Mouse (Mus musculus): ENCODE measurements around the gene Frs2. TPM values are rescaled to one million over a fixed set of nuclear protein-coding genes. Genes with fewer than 3 reads are reported as not detected.

Frs2 gene
- total RNA-seq (2021), result 10 to 100 TPM; 28.0 to 30.0 TPM
- long read RNA-seq, experiment 1, full-length matches to known transcripts, result 2 of 7 reads
- long read RNA-seq, experiment 1, partial matches to known transcripts, result 0 of 7 reads
- long read RNA-seq, experiment 1, other reads (novel, unspliced or antisense), result 5 of 7 reads
- long read RNA-seq, experiment 2, full-length matches to known transcripts, result 8 of 20 reads
- long read RNA-seq, experiment 2, partial matches to known transcripts, result 1 of 20 reads
- long read RNA-seq, experiment 2, other reads (novel, unspliced or antisense), result 11 of 20 reads

GRCm38 (mm10) chr10:117148361-117149003 lies at the start of gene Frs2:
Gene Frs2 (minus strand): TSS chr10:117148534.
- DNase-seq (ENCODE audit: low spot score in 2 of 2), result peak; percentile 88 to 94

GRCm38 (mm10) chr10:117196696-117197095 lies 48.4 kb upstream of the Frs2 start:
- DNase-seq (ENCODE audit: low spot score in 2 of 2), result no peak

DNA sequence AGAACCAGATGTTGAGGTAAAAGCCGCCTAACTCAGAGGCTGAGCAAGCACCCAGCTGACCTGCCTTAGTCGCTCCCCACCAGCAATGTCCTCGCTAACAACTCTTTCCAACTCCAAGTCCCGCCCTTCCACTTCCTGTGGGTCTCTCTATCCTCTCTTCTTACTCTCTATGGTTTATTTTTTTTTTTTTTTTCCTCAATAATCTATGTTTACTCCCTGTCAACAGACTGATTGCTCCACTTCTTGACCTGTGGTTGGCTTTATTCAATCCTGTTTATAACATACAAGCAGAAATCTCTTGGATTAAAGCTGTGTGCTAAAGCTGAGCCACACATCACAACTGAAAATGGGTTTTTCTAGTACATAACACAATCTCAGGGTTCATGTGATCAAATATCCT lies 47.4 kb upstream of the Frs2 start:
- DNase-seq (ENCODE audit: low spot score in 2 of 2), result no peak

GRCm38 (mm10) chr10:117195005-117195404 lies 46.7 kb upstream of the Frs2 start:
- no peak for DNase-seq (ENCODE audit: low spot score in 2 of 2)

DNA sequence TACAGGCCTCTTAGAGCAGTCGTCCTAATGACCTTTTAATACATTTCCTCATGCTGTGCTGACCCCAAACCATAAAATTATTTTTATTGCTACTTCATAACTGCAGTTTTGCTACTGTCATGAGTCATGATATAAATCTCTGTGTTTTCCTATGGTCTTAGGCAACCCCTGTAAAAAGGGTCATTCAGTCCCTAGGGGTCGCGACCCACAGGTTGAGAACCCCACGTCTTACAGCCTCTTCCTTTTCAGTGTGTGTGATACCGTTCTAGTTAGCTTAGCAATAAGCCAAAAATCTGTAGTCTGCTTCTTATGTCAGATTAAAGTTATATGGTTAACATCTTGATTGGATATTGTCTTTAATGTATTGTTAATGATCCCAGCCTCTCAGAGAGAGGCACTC lies 45.0 kb upstream of the Frs2 start:
- no peak for DNase-seq (ENCODE audit: low spot score in 2 of 2)

- DNase-seq (ENCODE audit: low spot score in 2 of 2), result no peak
Measured at GRCm38 (mm10) chr10:117185399-117186089, 37.2 kb upstream of the Frs2 start.

GRCm38 (mm10) chr10:117181098-117181497 lies 32.8 kb upstream of the Frs2 start:
- no peak for DNase-seq (ENCODE audit: low spot score in 2 of 2)

GRCm38 (mm10) chr10:117174645-117175044 lies 26.3 kb upstream of the Frs2 start:
- no peak for DNase-seq (ENCODE audit: low spot score in 2 of 2)

GRCm38 (mm10) chr10:117173566-117174438 lies 25.5 kb upstream of the Frs2 start:
- no peak for DNase-seq (ENCODE audit: low spot score in 2 of 2)

DNA sequence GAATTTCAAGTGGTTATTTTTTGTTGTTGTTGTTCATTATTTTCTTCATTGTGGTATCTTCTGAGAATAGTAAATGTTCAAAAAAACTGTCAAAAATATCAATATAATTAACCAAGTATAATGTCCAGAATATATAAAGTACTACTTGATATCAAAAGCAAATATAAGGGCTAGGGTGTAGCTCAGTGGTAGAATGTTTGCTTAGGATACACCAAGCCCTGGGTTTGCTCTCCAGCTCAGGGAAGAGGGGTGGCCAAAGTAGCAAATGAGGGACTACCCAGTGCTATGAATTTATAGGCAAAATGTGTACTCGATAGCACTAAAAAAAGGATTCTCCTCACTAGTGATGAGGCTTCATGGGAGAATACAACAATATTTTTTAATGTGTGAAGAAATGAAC lies 24.8 kb upstream of the Frs2 start:
- no peak for DNase-seq (ENCODE audit: low spot score in 2 of 2)

DNA sequence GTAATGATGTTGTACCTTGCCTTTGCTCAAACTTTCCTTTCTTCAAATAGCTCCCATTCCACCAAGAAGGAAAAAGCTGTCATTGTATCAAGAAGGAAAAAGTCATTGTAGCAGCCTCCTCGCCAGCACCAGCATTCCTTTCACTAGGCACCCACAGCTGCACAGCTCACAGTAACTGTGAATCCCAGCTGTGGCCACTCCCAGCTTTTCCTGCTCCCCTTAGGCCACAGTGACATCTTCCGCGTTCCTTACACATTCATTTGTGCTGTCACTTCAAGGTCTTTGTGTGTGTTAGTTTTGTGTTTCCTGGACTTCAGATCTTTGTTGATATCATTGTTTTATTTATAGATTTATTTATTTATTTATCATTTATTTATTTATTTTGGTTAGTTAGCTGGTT lies 23.7 kb upstream of the Frs2 start:
- no peak for DNase-seq (ENCODE audit: low spot score in 2 of 2)

GRCm38 (mm10) chr10:117166785-117167425 lies 18.6 kb upstream of the Frs2 start:
- DNase-seq (ENCODE audit: low spot score in 2 of 2), result no peak

DNA sequence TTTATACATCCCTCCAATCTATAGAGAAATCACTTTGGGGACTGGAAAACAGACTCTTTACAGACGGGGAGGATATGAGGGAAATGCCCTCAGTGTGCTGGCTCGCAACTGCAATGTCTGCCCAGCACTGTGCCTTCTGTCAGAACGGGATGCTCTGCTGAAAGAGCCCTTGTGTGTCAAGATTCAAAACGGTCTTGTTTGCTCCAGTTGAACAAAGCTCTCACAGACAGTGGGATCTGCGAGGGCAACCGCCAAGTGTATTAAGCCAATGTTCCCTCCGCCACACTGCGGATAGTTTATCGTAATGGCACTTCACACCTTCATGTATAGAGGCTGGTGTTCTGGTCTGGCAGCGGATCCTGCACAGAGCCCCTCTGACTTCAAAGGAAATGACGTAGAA lies 14.3 kb upstream of the Frs2 start:
- peak in 1 of 2 experiments; percentile 37 for DNase-seq (ENCODE audit: low spot score in 2 of 2)

- DNase-seq (ENCODE audit: low spot score in 2 of 2), result no peak
Measured at GRCm38 (mm10) chr10:117160099-117160498, 11.8 kb upstream of the Frs2 start.

DNA sequence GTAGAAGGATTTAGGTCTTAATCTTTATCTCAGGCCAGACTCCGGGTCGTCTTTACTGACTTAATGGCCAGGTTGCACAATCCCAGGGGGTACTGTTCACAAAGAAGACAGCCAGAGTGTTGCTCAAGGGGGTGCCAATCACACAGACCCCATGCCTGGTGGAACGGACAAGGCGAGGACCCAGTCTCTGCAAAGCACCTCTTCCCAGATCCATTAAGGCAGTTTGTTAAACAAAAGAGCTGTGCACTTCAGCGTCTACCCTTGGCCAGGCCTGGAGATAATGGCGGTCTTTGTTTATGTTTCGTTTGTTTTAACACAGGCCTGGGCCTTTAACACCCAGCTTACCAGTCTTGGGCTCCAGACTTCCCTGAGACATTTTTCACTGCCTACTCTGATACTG lies 3.9 kb upstream of the Frs2 start:
- no peak for DNase-seq (ENCODE audit: low spot score in 2 of 2)

GRCm38 (mm10) chr10:117151676-117152075 lies 3.3 kb upstream of the Frs2 start:
- no peak for DNase-seq (ENCODE audit: low spot score in 2 of 2)

DNA sequence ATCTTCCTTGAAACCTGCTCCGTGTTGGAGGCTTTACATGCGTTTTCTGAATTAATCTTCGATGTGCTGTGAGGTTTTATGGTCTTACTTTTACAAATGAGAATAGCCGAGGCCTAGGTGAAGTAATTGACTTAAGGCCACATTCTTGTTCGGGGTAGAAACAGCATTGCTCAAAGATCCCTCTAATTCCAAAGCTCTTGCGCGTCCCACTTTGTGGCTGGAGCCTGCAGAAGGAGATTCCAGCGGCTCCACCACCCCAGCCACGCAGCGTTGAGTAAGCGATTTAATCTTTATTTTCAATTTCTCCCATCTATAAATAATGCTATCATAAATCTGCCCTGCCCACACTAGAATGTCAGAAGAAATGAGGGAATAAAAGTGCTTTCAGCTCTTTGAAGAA lies 2.9 kb upstream of the Frs2 start:
- DNase-seq (ENCODE audit: low spot score in 2 of 2), result no peak

GRCm38 (mm10) chr10:117150764-117151163 lies 2.4 kb upstream of the Frs2 start:
- no peak for DNase-seq (ENCODE audit: low spot score in 2 of 2)

DNA sequence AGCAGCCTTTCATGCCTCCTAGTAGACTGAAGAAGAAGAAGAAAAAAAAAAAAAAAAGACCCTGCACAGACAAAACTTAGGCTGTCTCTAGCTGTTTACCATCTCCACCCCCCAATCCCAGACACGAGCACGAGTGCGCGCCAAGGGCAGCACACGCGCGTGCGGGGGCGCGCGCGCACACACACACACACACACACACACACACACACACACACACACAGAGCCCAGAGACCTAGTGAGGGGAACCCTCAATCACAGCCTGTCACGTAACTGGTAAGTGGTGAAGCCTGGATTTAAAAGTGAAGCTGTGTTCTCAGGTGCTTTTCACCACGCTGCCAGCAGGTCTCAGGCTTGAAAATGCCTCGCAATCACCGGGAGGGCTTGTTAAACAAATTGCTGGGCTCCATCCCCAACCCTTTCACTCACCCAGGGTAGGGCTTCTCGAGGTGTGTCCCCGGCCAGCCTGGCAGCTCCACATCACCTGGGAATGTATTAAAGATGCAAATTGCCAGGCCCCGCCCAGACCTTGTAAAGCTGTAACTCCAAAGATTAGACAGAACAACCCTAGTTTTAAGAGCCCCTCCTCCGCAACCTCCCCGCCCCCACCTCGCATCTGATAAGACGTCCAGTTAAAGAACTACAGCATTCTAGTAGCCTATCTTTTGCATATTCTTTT lies 1.7 kb upstream of the Frs2 start:
- DNase-seq (ENCODE audit: low spot score in 2 of 2), result peak in 1 of 2 experiments; percentile 23

DNA sequence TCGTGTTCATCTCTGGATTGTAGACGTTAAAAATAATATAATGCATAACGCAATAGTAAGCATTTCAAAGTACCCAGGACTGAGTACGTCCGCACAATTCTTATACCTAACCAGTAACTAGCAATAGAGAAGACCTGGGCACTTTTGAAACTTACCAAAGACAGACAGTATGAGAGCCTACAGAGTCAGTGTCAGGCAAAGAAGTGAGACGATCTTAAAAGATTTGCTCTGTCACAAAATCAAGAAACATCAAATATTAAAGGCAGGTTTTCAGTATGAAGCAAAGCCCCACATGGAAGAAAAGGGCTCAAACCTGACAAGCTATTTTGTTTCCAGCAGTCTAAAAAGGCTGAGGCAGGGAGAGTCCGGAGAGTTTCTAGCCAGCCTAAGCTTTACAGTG lies 907 bp upstream of the Frs2 start:
- DNase-seq (ENCODE audit: low spot score in 2 of 2), result no peak
